ENCODE assay signal across 7 mouse cellular contexts in the genomic region with DNA sequence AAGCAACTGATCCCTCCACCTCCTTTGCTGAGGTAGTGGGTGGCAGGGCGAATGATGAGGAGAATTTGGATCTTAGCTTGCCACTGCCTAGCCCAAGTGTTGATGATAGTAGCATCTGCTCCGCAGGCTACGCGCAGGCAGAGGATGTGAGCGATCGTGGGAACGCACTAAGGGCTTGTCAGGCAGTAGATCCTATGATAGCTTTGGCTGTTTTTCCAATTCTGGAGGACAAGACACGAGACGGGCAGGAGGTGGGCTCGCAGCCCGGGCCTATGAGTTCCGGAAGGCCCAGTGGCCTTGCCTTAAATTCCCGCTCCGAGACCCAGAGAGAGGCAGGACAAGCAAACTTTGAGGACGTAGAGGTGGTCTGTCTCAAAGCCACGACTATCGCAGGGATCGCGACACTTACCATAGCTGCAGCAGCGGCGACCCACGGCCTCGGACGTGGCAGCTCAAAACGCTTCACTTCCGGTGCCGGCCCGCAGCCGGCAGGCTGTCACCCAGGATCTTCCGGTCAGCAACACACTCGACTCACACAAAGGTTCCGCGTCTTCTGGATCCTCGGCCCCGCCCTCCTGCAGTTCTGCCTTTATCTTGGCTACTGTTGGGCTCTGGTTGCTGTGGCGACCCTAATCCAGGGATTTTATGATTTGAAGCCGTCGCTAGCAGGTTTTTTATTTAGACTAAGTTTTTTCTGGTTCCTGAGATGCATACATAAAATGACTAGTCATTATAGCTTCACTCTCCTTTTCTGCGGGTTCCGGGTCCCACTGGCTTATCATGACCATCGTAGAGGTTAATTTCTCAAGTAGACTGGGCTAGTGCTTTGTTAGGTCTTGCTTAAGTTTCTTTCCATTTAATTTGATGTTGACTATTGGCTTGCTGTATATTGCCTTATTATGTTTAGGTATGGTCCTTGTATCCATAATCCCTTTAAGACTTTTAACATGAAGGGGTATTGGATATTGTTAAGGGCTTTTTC. TPM values are rescaled to one million over a fixed set of nuclear protein-coding genes. Genes with fewer than 3 reads are reported as not detected.
DNase-seq lines count a peak whose midpoint lies in the region; ATAC-seq lines count a peak whose summit lies in the region.

Sec13 (minus strand) TSS at position 508 of the 982 bp plus-strand sequence.

- peak; percentile 87 to 95 for DNase-seq in adrenal gland, adult (ENCODE audit: inconsistent age in 2 of 2, low spot score in 1 of 2)
- DNase-seq in embryo, embryonic 10.5 days (ENCODE audit: low spot score), result peak; percentile 95
- DNase-seq in gastrocnemius, postnatal 25 days, result peak; percentile 81
- peak; percentile 97 for DNase-seq in intestine, embryonic 14.5 days (ENCODE audit: low spot score)
- DNase-seq in left cerebral cortex, postnatal 25 days (ENCODE audit: low spot score in 2 of 2), result peak; percentile 88 to 91
- DNase-seq in midbrain, embryonic 10.5 days (ENCODE audit: low spot score), result peak; percentile 90
- peak; percentile 84 for DNase-seq in right cerebral cortex, postnatal 4 days

- no peaks in the 10 kb centered on the region for H3K9me3 ChIP-seq in intestine, embryonic 14.5 days (ENCODE audit: control insufficient read depth, low read length)
- no peaks in the 10 kb centered on the region for H3K9me3 ChIP-seq in midbrain, embryonic 10.5 days (replicated peaks)

- peak within 1 kb of the TSS; percentile 85 for H3K9ac ChIP-seq in intestine, embryonic 14.5 days (ENCODE audit: low read length)

- peak within 1 kb of the TSS; percentile 39; the same call in 1 of the 2 replicates for H3K27ac ChIP-seq in intestine, embryonic 14.5 days (ENCODE audit: low read depth)
- peak within 1 kb of the TSS; percentile 89 for H3K27ac ChIP-seq in midbrain, embryonic 10.5 days (replicated peaks)

- H3K27me3 ChIP-seq in intestine, embryonic 14.5 days (replicated peaks; ENCODE audit: control insufficient read depth, insufficient read depth, low read length), result no peaks in the 10 kb centered on the region
- 0 out of 2 replicates have a peak, but pooled peaks cover 3% of the 10 kb centered on the region for H3K27me3 ChIP-seq in midbrain, embryonic 10.5 days (ENCODE audit: low read depth, poor library complexity, severe bottlenecking)

- H3K36me3 ChIP-seq in intestine, embryonic 14.5 days (ENCODE audit: control insufficient read depth, insufficient read depth, low read length), result peaks cover 25% of the 10 kb centered on the region
- H3K36me3 ChIP-seq in midbrain, embryonic 10.5 days, result peaks cover 29% of the 10 kb centered on the region

- intact Hi-C loops in left cerebral cortex, postnatal 25 days (cut with DNase I), result no loop called here

- peak within 1 kb of the TSS; percentile 57 for H3K4me2 ChIP-seq in intestine, embryonic 14.5 days (ENCODE audit: low read length)

- ATAC-seq in intestine, embryonic 14.5 days (replicated peaks; ENCODE audit: low FRiP score, low TSS enrichment, low read depth), result peak; percentile 87; the same call in 1 of the 2 replicates

- H3K4me3 ChIP-seq in intestine, embryonic 14.5 days (ENCODE audit: low read depth, low read length), result peak within 1 kb of the TSS; percentile 100
- H3K4me3 ChIP-seq in midbrain, embryonic 10.5 days, result peak within 1 kb of the TSS; percentile 95

- 7% methylated on average over 41 of the region's 41 CpGs for WGBS in intestine, embryonic 14.5 days
- WGBS in midbrain, embryonic 10.5 days, result 7% methylated on average over 41 of the region's 41 CpGs

- H3K4me1 ChIP-seq in intestine, embryonic 14.5 days (replicated peaks; ENCODE audit: control insufficient read depth, insufficient read depth, low read length), result 0 out of 2 replicates have a peak, but pooled peaks cover 4% of the 10 kb centered on the region
- peaks cover 16% of the 10 kb centered on the region for H3K4me1 ChIP-seq in midbrain, embryonic 10.5 days

RNA-seq across cellular contexts. Expression of gene Sec13, which starts in this region (rescaled TPM):
- total RNA-seq in gastrocnemius, postnatal 25 days (2021), result 10 to 100 TPM; 62.4 to 67.2 TPM
- 247 and 250 TPM in 2 replicates for polyA plus RNA-seq in intestine, embryonic 14.5 days (2014; fragmentation: Nextera tagmentation; extraction: Ambion mirVana)
- total RNA-seq in left cerebral cortex, postnatal 25 days (2021), result 10 to 100 TPM; 69.4 to 70.6 TPM
- polyA plus RNA-seq in midbrain, embryonic 10.5 days (2016; fragmentation: Nextera tagmentation; extraction: Ambion mirVana), result 281 and 284 TPM in 2 replicates

Comparison
In these comparisons a context has a peak if more than half of its experiments do, and no peak if none do; other contexts are left out.
1. Peak in every context shown above with its lines: DNase-seq, ATAC-seq, H3K4me3 ChIP-seq and H3K27ac ChIP-seq.